Mouse (Mus musculus) stomach, postnatal 0 days (tissue): ENCODE results near the gene Ccdc151.

Experiments used
- CTCF ChIP-seq: IDR thresholded peaks from 2 replicates; pipeline ENCODE4 v1.5.1; 2016; ENCODE audit warnings: antibody characterized with exemption, low read depth, mild to moderate bottlenecking, moderate library complexity
- EP300 ChIP-seq: optimal IDR thresholded peaks from 2 replicates; pipeline ENCODE3; 2016; ENCODE audit warnings: antibody characterized with exemption

DNA sequence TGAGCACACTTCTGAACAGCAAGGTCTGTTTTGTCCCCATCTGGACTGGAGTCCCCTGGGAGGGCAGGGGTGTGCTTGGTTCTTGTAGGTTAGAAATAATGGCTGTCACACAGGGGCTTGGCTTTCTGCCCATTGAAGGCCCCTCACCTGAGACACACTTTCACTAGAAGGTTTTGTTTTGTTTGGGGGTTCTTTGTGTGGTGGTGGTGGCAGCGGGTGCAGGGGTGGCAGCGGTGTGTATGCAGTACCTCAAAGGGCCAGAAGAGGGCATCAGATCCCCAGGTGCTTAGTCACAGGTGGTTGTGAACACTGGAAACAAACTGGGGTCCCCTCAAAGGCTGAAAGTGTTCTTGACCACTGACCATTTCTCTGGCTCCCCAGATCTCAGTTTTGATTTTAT is 24.5 kb downstream of the Ccdc151 start:
- peak; percentile 74 for TF ChIP-seq CTCF
- no peak for TF ChIP-seq EP300
